Mouse (Mus musculus) heart, embryonic 16.5 days (tissue): Measurements from ENCODE around the gene Tnrc6c. TPM values are rescaled to one million over a fixed set of nuclear protein-coding genes. Genes with fewer than 3 reads are reported as not detected.

Experiments
- ATAC-seq: fragments of 200-750 bp; cut with Nextera tagmentation; replicated peaks from 2 replicates; pipeline ENCODE4 v1.8.0; 2017; ENCODE audit warnings: moderate number of reproducible peaks; ENCODE audit not compliant: insufficient read depth, low FRiP score; ENCODE audit errors: extremely low read depth
- H3K27ac ChIP-seq: fragments of 300-500 bp; sonication (generic); 2 replicates; pipeline ENCODE4 v1.5.1; 2014; ENCODE audit warnings: mild to moderate bottlenecking, low read length, control low read depth, moderate library complexity
- H3K27me3 ChIP-seq: fragments of 300-500 bp; sonication (generic); 2 replicates; pipeline ENCODE4 v1.6.1; 2014; ENCODE audit warnings: low read length, mixed read lengths; ENCODE audit not compliant: control insufficient read depth, insufficient read depth
- H3K36me3 ChIP-seq: fragments of 300-500 bp; sonication (generic); 2 replicates; pipeline ENCODE4 v1.6.1; 2014; ENCODE audit not compliant: control insufficient read depth, insufficient read depth
- H3K4me1 ChIP-seq: fragments of 300-500 bp; sonication (generic); 2 replicates; pipeline ENCODE4 v1.6.1; 2014; ENCODE audit warnings: low read length, mixed read lengths; ENCODE audit not compliant: control insufficient read depth, insufficient read depth
- H3K4me2 ChIP-seq: fragments of 300-500 bp; sonication (generic); 2 replicates; pipeline ENCODE4 v1.6.1; 2014; ENCODE audit warnings: low read depth, mild to moderate bottlenecking, control low read depth, low read length
- H3K4me3 ChIP-seq: fragments of 300-500 bp; sonication (generic); 2 replicates; pipeline ENCODE4 v1.5.1; 2014; ENCODE audit warnings: mild to moderate bottlenecking, control low read depth, low read length
- H3K9ac ChIP-seq: fragments of 300-500 bp; sonication (generic); 2 replicates; pipeline ENCODE4 v1.6.1; 2014; ENCODE audit warnings: low read length, control low read depth
- H3K9me3 ChIP-seq: fragments of 300-500 bp; sonication (generic); replicated peaks from 2 replicates; pipeline ENCODE4 v1.6.1; 2016; ENCODE audit warnings: low read length; ENCODE audit not compliant: control insufficient read depth
- WGBS: fragments of 180-500 bp; shearing (Covaris S2); extraction: QIAGEN DNeasy Blood & Tissue Kit; methylation state at CpG from one replicate; pipeline ENCODE4 v1.1.7; 2014; 5-methylcytosine and 5-hydroxymethylcytosine counted together
- polyA plus RNA-seq: library from polyadenylated mRNA; unstranded; fragments of >200 nt; fragmentation: Nextera tagmentation; extraction: Ambion mirVana; gene quantifications from 2 replicates; pipeline ENCODE4 v1.2.1, GENCODE M21; 2015

The Tnrc6c gene
- polyA plus RNA-seq, 1 experiment from 2014 or later: 6.5 TPM

DNA sequence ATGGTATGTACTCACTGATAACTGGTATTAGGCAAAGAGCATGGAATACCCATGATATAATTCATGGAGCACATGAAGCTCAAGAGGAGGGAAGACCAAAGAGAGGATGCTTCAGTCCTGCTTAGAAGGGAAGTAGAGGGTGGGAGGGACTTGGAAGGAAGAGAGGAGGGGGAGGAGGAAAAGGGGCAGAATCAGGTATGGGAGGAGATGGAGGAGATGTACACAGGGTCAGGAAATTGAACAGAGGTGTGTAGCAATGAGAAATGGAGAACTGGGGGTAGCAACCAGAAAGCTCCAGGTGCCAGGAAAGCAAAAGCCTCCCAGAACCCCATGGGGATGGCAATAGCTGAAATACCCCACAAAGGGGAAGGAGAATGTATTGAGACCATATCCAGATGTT, 37.2 kb downstream of the Tnrc6c start:
- H3K36me3 ChIP-seq: no peaks in the 10 kb centered on the region
- H3K9ac ChIP-seq: no peak overlapping the region
- H3K4me1 ChIP-seq: peaks cover 52% of the 10 kb centered on the region
- H3K4me3 ChIP-seq: no peak overlapping the region
- no peak overlapping the region for H3K27ac ChIP-seq
- no peak overlapping the region for H3K4me2 ChIP-seq
- H3K27me3 ChIP-seq: no peaks in the 10 kb centered on the region
- no peaks in the 10 kb centered on the region for H3K9me3 ChIP-seq
- no peak for ATAC-seq

DNA sequence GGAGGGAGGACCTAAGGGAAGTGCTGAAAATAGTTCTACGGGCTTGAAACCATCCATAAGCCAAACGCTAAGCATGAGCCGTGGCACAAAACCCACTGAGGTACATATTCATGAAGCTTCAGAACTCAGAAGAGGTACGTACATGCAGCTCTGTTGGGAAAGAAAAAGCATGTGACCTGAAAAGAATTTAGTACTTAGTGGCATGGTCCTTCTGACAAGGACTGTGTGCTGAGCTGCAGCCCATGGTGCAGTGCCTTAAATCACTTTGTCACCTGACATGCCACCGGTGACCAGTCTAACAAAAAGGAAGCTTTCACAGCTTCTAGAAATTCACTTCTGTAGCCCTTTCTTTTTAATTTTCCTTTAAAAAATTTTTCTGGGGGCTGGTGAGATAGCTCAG, 40.0 kb downstream of the Tnrc6c start:
- Histone ChIP-seq H3K9ac (no peak overlapping the region), H3K4me3 (no peak overlapping the region), H3K27ac (peak overlapping the region; percentile 58), H3K36me3 (no peaks in the 10 kb centered on the region), H3K27me3 (no peaks in the 10 kb centered on the region), H3K9me3 (no peaks in the 10 kb centered on the region), H3K4me2 (no peak overlapping the region), H3K4me1 (peaks cover 34% of the 10 kb centered on the region)
- WGBS: 60% methylated on average over 5 of the region's 5 CpGs
- no peak for ATAC-seq

DNA sequence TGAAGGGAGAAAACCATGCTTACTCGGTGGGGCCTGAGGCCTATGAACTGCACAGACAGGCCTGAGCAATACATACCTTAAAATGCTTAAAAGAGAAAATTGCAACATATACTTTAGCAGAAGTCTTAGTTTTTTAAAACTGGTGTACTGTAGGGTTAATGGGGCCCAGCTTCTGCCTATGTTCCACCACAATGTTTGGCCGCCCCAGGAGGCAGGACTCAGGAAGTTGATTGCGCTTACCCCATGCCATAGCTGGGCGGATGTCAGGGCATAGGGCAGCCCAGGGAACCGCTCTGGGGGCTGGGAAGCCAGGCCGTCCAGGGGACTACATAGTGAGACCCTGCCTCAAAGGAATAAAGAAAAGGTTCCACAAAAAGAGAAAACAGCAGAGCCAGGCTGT, 42.5 kb downstream of the Tnrc6c start:
- Histone ChIP-seq H3K4me1 (peaks cover 34% of the 10 kb centered on the region), H3K4me2 (no peak overlapping the region), H3K36me3 (no peaks in the 10 kb centered on the region), H3K27me3 (no peaks in the 10 kb centered on the region), H3K9me3 (no peaks in the 10 kb centered on the region), H3K4me3 (no peak overlapping the region), H3K9ac (no peak overlapping the region), H3K27ac (no peak overlapping the region)
- 65% methylated on average over 6 of the region's 6 CpGs for WGBS
- ATAC-seq: no peak

DNA sequence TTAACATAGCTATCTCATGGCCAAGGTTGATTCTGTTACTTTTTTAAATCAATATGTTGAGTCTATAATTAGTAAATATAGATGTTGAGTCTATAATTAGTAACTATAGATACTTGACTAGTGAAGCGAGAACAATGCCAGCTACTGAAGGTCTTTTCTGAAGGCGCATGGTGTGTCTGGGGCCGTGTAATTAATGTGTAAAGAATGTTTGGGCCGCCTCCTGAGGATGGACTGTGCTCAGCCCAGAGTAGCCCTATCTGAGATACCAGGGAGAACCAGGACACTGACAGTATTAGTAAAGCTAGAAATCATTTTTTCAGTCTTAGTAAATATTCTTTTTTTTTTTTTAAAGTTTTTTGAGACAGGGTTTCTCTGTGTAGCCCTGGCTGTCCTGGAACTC, 46.8 kb downstream of the Tnrc6c start:
- Histone ChIP-seq H3K4me2 (no peak overlapping the region), H3K4me3 (no peak overlapping the region), H3K9me3 (no peaks in the 10 kb centered on the region; the same call in 1 of the 2 replicates), H3K9ac (no peak overlapping the region), H3K27me3 (no peaks in the 10 kb centered on the region), H3K4me1 (peaks cover 9% of the 10 kb centered on the region; the same call in 1 of the 2 replicates), H3K27ac (no peak overlapping the region), H3K36me3 (peaks cover 17% of the 10 kb centered on the region)
- no peak for ATAC-seq
- 63% methylated on average over 4 of the region's 4 CpGs for WGBS

DNA sequence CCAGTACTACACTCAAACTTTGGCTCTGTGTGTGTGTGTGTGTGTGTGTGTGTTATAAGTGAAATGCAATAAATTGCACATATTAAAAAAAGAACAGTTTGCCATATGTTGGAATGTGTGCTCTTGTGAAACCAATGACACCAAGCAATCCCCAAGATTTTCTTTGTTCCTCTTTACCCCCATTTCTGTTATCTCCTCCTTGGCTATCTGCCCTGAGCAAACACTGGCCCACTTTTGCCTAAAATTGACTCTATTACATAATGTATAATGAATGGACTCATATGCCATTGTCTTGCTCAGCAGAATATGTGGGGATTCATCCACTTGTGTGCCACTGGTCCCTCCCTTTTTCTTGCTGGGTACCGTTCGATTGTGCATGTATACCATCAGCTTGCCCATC, 52.2 kb downstream of the Tnrc6c start:
- H3K9me3 ChIP-seq: no peaks in the 10 kb centered on the region; the same call in 1 of the 2 replicates
- H3K27me3 ChIP-seq: no peaks in the 10 kb centered on the region
- H3K36me3 ChIP-seq: peaks cover 17% of the 10 kb centered on the region
- H3K4me2 ChIP-seq: no peak overlapping the region
- peaks cover 38% of the 10 kb centered on the region for H3K4me1 ChIP-seq
- WGBS: 93% methylated on average over 2 of the region's 2 CpGs
- H3K9ac ChIP-seq: no peak overlapping the region
- no peak for ATAC-seq
- no peak overlapping the region for H3K27ac ChIP-seq
- H3K4me3 ChIP-seq: no peak overlapping the region

DNA sequence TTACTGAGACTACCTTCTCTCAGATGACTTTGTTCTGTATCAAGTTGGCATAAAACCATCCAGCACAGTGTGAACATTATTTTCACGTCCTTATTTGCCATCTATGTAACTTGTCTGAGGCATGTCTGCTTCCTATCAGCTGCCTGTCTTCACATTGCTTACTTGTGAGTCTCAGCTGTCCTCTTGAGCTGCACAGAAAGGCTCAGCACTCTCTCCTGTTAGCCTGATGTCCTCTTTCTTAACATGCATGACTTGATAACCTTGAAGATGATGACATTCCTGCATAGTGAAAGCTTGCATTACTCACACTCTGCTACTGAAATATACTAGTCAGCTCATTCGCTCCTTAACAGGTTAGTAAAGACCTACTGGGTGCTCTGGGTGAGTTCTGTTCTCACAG, 53.1 kb downstream of the Tnrc6c start:
- H3K4me3 ChIP-seq: no peak overlapping the region
- H3K9me3 ChIP-seq: no peaks in the 10 kb centered on the region; the same call in 1 of the 2 replicates
- H3K9ac ChIP-seq: no peak overlapping the region
- H3K27me3 ChIP-seq: no peaks in the 10 kb centered on the region
- peak overlapping the region; percentile 75 for H3K27ac ChIP-seq
- H3K4me2 ChIP-seq: no peak overlapping the region
- H3K36me3 ChIP-seq: peaks cover 17% of the 10 kb centered on the region
- H3K4me1 ChIP-seq: peaks cover 43% of the 10 kb centered on the region
- WGBS: 46% methylated on average over 2 of the region's 2 CpGs
- peak; percentile 41; the same call in 1 of the 2 replicates for ATAC-seq

DNA sequence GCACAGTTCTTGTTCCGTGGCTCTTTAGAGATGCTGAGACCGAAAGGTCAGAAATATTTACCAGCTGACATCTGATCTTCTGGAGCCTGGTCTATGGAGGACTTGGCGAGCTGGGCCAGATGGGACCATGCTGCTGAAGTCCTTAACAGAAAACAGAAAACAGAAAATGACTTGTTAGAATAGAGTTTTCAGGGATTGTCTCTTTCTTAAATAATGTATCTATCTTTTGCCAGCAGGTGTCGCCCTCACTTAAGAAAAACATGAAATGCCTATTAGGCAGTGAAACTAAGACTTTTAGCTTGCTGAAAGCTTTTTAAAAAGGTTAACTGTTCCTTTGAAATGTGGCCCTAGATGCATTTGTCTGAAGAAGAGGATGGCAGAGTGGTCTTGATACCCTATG, 55.2 kb downstream of the Tnrc6c start:
- no peak overlapping the region for H3K4me3 ChIP-seq
- H3K27me3 ChIP-seq: no peaks in the 10 kb centered on the region
- H3K36me3 ChIP-seq: peaks cover 12% of the 10 kb centered on the region
- no peak overlapping the region for H3K27ac ChIP-seq
- H3K9me3 ChIP-seq: 0 out of 2 replicates have a peak, but pooled peaks cover 3% of the 10 kb centered on the region
- WGBS: 52% methylated on average over 4 of the region's 4 CpGs
- H3K4me1 ChIP-seq: peaks cover 43% of the 10 kb centered on the region
- no peak overlapping the region for H3K4me2 ChIP-seq
- no peak for ATAC-seq
- peak overlapping the region; percentile 15; the same call in 1 of the 2 replicates for H3K9ac ChIP-seq

DNA sequence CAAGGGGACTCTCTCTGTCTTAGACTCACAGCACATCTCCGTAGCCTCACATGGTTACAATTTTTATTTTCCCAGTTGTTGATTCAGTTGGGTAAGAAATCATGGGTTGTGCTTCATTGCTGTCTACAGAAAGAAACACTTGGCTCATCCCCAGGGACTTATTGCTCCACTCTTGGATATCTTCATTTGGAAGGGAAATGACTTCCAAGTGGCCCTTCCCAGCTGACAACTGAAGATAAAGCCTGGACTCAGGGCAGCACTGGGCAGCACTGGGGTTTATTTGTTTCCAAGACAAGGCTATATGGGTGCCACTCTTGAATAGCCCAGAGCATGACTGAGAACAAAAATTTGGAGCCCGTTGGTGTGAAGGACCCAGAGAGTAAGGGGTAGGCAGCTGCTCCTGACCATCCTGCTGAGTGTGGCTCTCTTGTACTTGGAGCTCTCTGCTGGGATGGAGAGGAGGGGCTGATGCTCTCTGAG, 56.8 kb downstream of the Tnrc6c start:
- Histone ChIP-seq H3K27ac (peak overlapping the region; percentile 51), H3K27me3 (no peaks in the 10 kb centered on the region), H3K4me1 (peaks cover 43% of the 10 kb centered on the region), H3K9me3 (0 out of 2 replicates have a peak, but pooled peaks cover 3% of the 10 kb centered on the region), H3K4me2 (no peak overlapping the region), H3K4me3 (no peak overlapping the region), H3K9ac (no peak overlapping the region), H3K36me3 (peaks cover 19% of the 10 kb centered on the region)
- 46% methylated on average over 2 of the region's 2 CpGs for WGBS
- ATAC-seq: peak; percentile 10; the same call in 1 of the 2 replicates

DNA sequence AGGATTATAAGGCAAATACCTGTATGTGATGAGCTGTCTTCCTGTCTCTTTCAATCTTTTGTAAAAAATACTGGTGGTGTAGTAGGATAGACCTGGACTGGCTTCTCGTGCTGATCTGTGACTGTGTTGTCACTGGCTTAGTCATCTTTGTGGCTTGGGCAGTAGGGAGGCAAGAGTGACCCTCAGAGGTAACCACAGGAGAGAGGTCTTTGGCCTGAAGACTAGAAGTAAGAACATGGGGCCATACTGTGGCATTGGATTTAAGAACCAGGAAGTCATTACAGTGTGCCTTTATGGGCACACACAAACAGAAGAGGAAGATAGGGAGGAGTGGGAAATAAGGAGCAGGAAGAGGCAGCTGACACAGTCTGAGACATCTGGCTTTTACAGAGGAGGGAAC, 58.0 kb downstream of the Tnrc6c start:
- WGBS: 86% methylated on average over 1 of the region's 1 CpGs
- Histone ChIP-seq H3K4me2 (no peak overlapping the region), H3K4me3 (no peak overlapping the region)

More for the DNA sequence above, 58.0 kb downstream of the Tnrc6c start:
- H3K36me3 ChIP-seq: peaks cover 22% of the 10 kb centered on the region
- H3K27me3 ChIP-seq: no peaks in the 10 kb centered on the region
- H3K9me3 ChIP-seq: 0 out of 2 replicates have a peak, but pooled peaks cover 3% of the 10 kb centered on the region
- H3K27ac ChIP-seq: no peak overlapping the region
- peaks cover 32% of the 10 kb centered on the region for H3K4me1 ChIP-seq
- H3K9ac ChIP-seq: no peak overlapping the region
- ATAC-seq: no peak
